ENCODE assay signal across 25 mouse cellular contexts in genomic region chr10:66733631-66734030, GRCm38 (mm10).
DNase-seq lines count a peak whose midpoint lies in the region; ATAC-seq lines count a peak whose summit lies in the region.
"Had no signal": no experiment of that assay in that cellular context is flagged by ENCODE, and none has a peak within 500 bp of the region (broad histone marks: within the 10 kb centered on the region; RNA-seq: fewer than 3 reads in every experiment).

No protein-coding gene starts in this region.

- DNase-seq in cerebellum, adult 11 months: peak; percentile 53
- DNase-seq in Muller cell, postnatal 12 days (ENCODE audit: inconsistent ontology term): peak; percentile 25
- peak; percentile 47 for DNase-seq in cerebellum, adult 8-10 months
- peak; percentile 65 to 66 for DNase-seq in cerebellum, postnatal 25 days
- DNase-seq in adrenal gland, adult (ENCODE audit: inconsistent age in 2 of 2, low spot score in 1 of 2): no peak
- DNase-seq: adrenal gland, postnatal 14 days; heart, postnatal 36 days; kidney, adult 8-10 months; kidney, postnatal 10 days; lung, postnatal 4 days; right cerebral cortex, postnatal 4 days had no signal

- WGBS in kidney, embryonic 14.5 days: 92% methylated on average over 5 of the region's 5 CpGs

- no peak overlapping the region for H3K4me3 ChIP-seq in kidney, embryonic 14.5 days (ENCODE audit: low read length)
- H3K4me3 ChIP-seq: erythroblast, embryonic 14.5 days; hindbrain, embryonic 13.5 days; limb, embryonic 13.5 days; megakaryocyte, embryonic 14.5 days; midbrain, embryonic 12.5 days; neural tube, embryonic 13.5 days had no signal

- H3K4me2 ChIP-seq in kidney, embryonic 14.5 days (replicated peaks; ENCODE audit: low read depth, low read length): no peak overlapping the region
- H3K4me2 ChIP-seq: heart, embryonic 11.5 days; hindbrain, embryonic 13.5 days; limb, embryonic 13.5 days; liver, embryonic 11.5 days; midbrain, embryonic 12.5 days; neural tube, embryonic 13.5 days had no signal

- H3K36me3 ChIP-seq in kidney, embryonic 14.5 days (ENCODE audit: control insufficient read depth, insufficient read depth, low read length): no peaks in the 10 kb centered on the region
- H3K36me3 ChIP-seq: G1E; hindbrain, embryonic 13.5 days; limb, embryonic 13.5 days; midbrain, embryonic 12.5 days; neural tube, embryonic 13.5 days had no signal

- H3K9ac ChIP-seq in kidney, embryonic 14.5 days (ENCODE audit: low read depth, low read length): no peak overlapping the region
- H3K9ac ChIP-seq: hindbrain, embryonic 13.5 days; limb, embryonic 13.5 days; midbrain, embryonic 12.5 days; neural tube, embryonic 13.5 days had no signal

- no peaks in the 10 kb centered on the region for H3K27me3 ChIP-seq in kidney, embryonic 14.5 days (ENCODE audit: control insufficient read depth, insufficient read depth, low read length)
- H3K27me3 ChIP-seq: hindbrain, embryonic 13.5 days; limb, embryonic 13.5 days; megakaryocyte, embryonic 14.5 days; midbrain, embryonic 12.5 days; neural tube, embryonic 13.5 days had no signal

- ATAC-seq in cerebellum, adult (ENCODE audit: insufficient number of reproducible peaks, low FRiP score, low TSS enrichment): no peak
- no peak for ATAC-seq in kidney, embryonic 14.5 days (ENCODE audit: low FRiP score, low TSS enrichment)
- ATAC-seq: forebrain, embryonic 16.5 days; intestine, embryonic 16.5 days; Patski had no signal

- no peaks in the 10 kb centered on the region for H3K4me1 ChIP-seq in kidney, embryonic 14.5 days (ENCODE audit: control insufficient read depth, insufficient read depth, low read length)
- H3K4me1 ChIP-seq: hindbrain, embryonic 13.5 days; limb, embryonic 13.5 days; megakaryocyte, embryonic 14.5 days; midbrain, embryonic 12.5 days; neural tube, embryonic 13.5 days had no signal

- peaks cover 4% of the 10 kb centered on the region; the same call in 1 of the 2 replicates for H3K9me3 ChIP-seq in kidney, embryonic 14.5 days (ENCODE audit: control insufficient read depth, low read length)
- H3K9me3 ChIP-seq: neural tube, embryonic 13.5 days had no signal

- H3K27ac ChIP-seq in kidney, embryonic 14.5 days (ENCODE audit: low read depth, low read length): no peak overlapping the region
- H3K27ac ChIP-seq: hindbrain, embryonic 13.5 days; limb, embryonic 13.5 days; midbrain, embryonic 12.5 days; neural tube, embryonic 13.5 days had no signal

Comparison
In these comparisons a context has a peak if more than half of its experiments do, and no peak if none do; other contexts are left out.
1. DNase-seq: peak in cerebellum, adult 11 months (single experiment), Muller cell, postnatal 12 days (single experiment), cerebellum, adult 8-10 months (single experiment) and cerebellum, postnatal 25 days (2 of 2); none in adrenal gland, adult (0 of 2).